Mouse (Mus musculus): ENCODE data around the gene Slc50a1. TPM values are rescaled to one million over a fixed set of nuclear protein-coding genes. Genes with fewer than 3 reads are reported as not detected.
A peak's percentile ranks its signal among the peaks of the same experiment; 100 is the strongest.

Slc50a1 gene
- polyA plus RNA-seq, 1 experiment from 2014 or later: 72.2 TPM

GRCm38 (mm10) chr3:89244158-89244981 lies 26.0 kb downstream of the Slc50a1 start:
- ATAC-seq (ENCODE audit: insufficient number of reproducible peaks, low FRiP score, low TSS enrichment, low read depth): no peak
- peak overlapping the region; percentile 39 for H3K9ac ChIP-seq
- peak overlapping the region; percentile 79 for H3K4me2 ChIP-seq (replicated peaks)
- H3K9me3 ChIP-seq (replicated peaks): no peaks in the 10 kb centered on the region
- H3K4me3 ChIP-seq (replicated peaks): peak overlapping the region; percentile 75
- H3K36me3 ChIP-seq: peaks cover 10% of the 10 kb centered on the region
- H3K27me3 ChIP-seq: no peaks in the 10 kb centered on the region
- 12% methylated on average over 25 of the region's 25 CpGs for WGBS
- H3K4me1 ChIP-seq: peaks cover 46% of the 10 kb centered on the region
- H3K27ac ChIP-seq (replicated peaks): peak overlapping the region; percentile 72

- 10% methylated on average over 14 of the region's 14 CpGs for WGBS
- Histone ChIP-seq H3K4me3 (replicated peaks) (peak overlapping the region; percentile 75), H3K9me3 (replicated peaks) (no peaks in the 10 kb centered on the region), H3K4me2 (replicated peaks) (peak overlapping the region; percentile 79), H3K27me3 (no peaks in the 10 kb centered on the region), H3K27ac (replicated peaks) (0 out of 2 replicates have a peak overlapping the region, but pooled peaks have one; percentile 5), H3K4me1 (peaks cover 47% of the 10 kb centered on the region), H3K36me3 (0 out of 2 replicates have a peak, but pooled peaks cover 9% of the 10 kb centered on the region), H3K9ac (peak overlapping the region; percentile 6; the same call in 1 of the 2 replicates)
- peak; percentile 49 for ATAC-seq (ENCODE audit: insufficient number of reproducible peaks, low FRiP score, low TSS enrichment, low read depth)
These were observed 26.8 kb downstream of the Slc50a1 start for GRCm38 (mm10) chr3:89243609-89244008.

- H3K4me2 ChIP-seq (replicated peaks): no peak overlapping the region
- H3K27me3 ChIP-seq: no peaks in the 10 kb centered on the region
- no peak for ATAC-seq (ENCODE audit: insufficient number of reproducible peaks, low FRiP score, low TSS enrichment, low read depth)
- no peaks in the 10 kb centered on the region for H3K9me3 ChIP-seq (replicated peaks)
- H3K9ac ChIP-seq: no peak overlapping the region
- no peak overlapping the region for H3K4me3 ChIP-seq (replicated peaks)
- peaks cover 43% of the 10 kb centered on the region for H3K4me1 ChIP-seq
- peaks cover 13% of the 10 kb centered on the region for H3K36me3 ChIP-seq
- no peak overlapping the region for H3K27ac ChIP-seq (replicated peaks)
- WGBS: 71% methylated on average over 9 of the region's 9 CpGs
These were observed 28.0 kb downstream of the Slc50a1 start for GRCm38 (mm10) chr3:89242331-89242895.

GRCm38 (mm10) chr3:89238494-89238893 lies 31.9 kb downstream of the Slc50a1 start:
- H3K36me3 ChIP-seq: peaks cover 29% of the 10 kb centered on the region
- H3K4me2 ChIP-seq (replicated peaks): no peak overlapping the region
- no peak overlapping the region for H3K27ac ChIP-seq (replicated peaks)

GRCm38 (mm10) chr3:89237682-89238081 lies 32.7 kb downstream of the Slc50a1 start:
- Histone ChIP-seq H3K36me3 (peaks cover 29% of the 10 kb centered on the region), H3K9me3 (replicated peaks) (no peaks in the 10 kb centered on the region), H3K27me3 (no peaks in the 10 kb centered on the region), H3K4me2 (replicated peaks) (no peak overlapping the region), H3K4me3 (replicated peaks) (no peak overlapping the region), H3K9ac (no peak overlapping the region), H3K4me1 (0 out of 2 replicates have a peak, but pooled peaks cover 11% of the 10 kb centered on the region), H3K27ac (replicated peaks) (no peak overlapping the region)
- 92% methylated on average over 21 of the region's 21 CpGs for WGBS
- ATAC-seq (ENCODE audit: insufficient number of reproducible peaks, low FRiP score, low TSS enrichment, low read depth): no peak

More at GRCm38 (mm10) chr3:89238494-89238893, 31.9 kb downstream of the Slc50a1 start:
- peaks cover 14% of the 10 kb centered on the region for H3K4me1 ChIP-seq
- 68% methylated on average over 11 of the region's 12 CpGs for WGBS
- no peak overlapping the region for H3K4me3 ChIP-seq (replicated peaks)
- H3K9ac ChIP-seq: no peak overlapping the region
- ATAC-seq (ENCODE audit: insufficient number of reproducible peaks, low FRiP score, low TSS enrichment, low read depth): peak; percentile 18; the same call in 1 of the 2 replicates
- H3K9me3 ChIP-seq (replicated peaks): no peaks in the 10 kb centered on the region
- H3K27me3 ChIP-seq: no peaks in the 10 kb centered on the region

- Histone ChIP-seq H3K27me3 (no peaks in the 10 kb centered on the region), H3K4me1 (0 out of 2 replicates have a peak, but pooled peaks cover 11% of the 10 kb centered on the region), H3K9ac (no peak overlapping the region), H3K27ac (replicated peaks) (no peak overlapping the region), H3K4me3 (replicated peaks) (no peak overlapping the region), H3K36me3 (peaks cover 22% of the 10 kb centered on the region), H3K4me2 (replicated peaks) (no peak overlapping the region), H3K9me3 (replicated peaks) (no peaks in the 10 kb centered on the region)
- 92% methylated on average over 10 of the region's 10 CpGs for WGBS
- no peak for ATAC-seq (ENCODE audit: insufficient number of reproducible peaks, low FRiP score, low TSS enrichment, low read depth)
These were observed 33.9 kb downstream of the Slc50a1 start for GRCm38 (mm10) chr3:89236516-89236915.

GRCm38 (mm10) chr3:89233562-89234110 lies 36.7 kb downstream of the Slc50a1 start:
- H3K9ac ChIP-seq: no peak overlapping the region
- no peaks in the 10 kb centered on the region; the same call in 1 of the 2 replicates for H3K27me3 ChIP-seq
- H3K4me2 ChIP-seq (replicated peaks): no peak overlapping the region
- peaks cover 17% of the 10 kb centered on the region; the same call in 1 of the 2 replicates for H3K4me1 ChIP-seq
- ATAC-seq (ENCODE audit: insufficient number of reproducible peaks, low FRiP score, low TSS enrichment, low read depth): 0 out of 2 replicates have a peak, but pooled peaks have one; percentile 7
- no peak overlapping the region for H3K27ac ChIP-seq (replicated peaks)
- H3K4me3 ChIP-seq (replicated peaks): no peak overlapping the region
- no peaks in the 10 kb centered on the region for H3K9me3 ChIP-seq (replicated peaks)
- 68% methylated on average over 14 of the region's 14 CpGs for WGBS
- H3K36me3 ChIP-seq: peaks cover 20% of the 10 kb centered on the region

GRCm38 (mm10) chr3:89232614-89233013 lies 37.8 kb downstream of the Slc50a1 start:
- ATAC-seq (ENCODE audit: insufficient number of reproducible peaks, low FRiP score, low TSS enrichment, low read depth): no peak
- Histone ChIP-seq H3K36me3 (peaks cover 18% of the 10 kb centered on the region), H3K27ac (replicated peaks) (no peak overlapping the region), H3K4me2 (replicated peaks) (no peak overlapping the region), H3K9ac (no peak overlapping the region), H3K27me3 (no peaks in the 10 kb centered on the region; the same call in 1 of the 2 replicates), H3K4me3 (replicated peaks) (no peak overlapping the region), H3K9me3 (replicated peaks) (no peaks in the 10 kb centered on the region), H3K4me1 (peaks cover 23% of the 10 kb centered on the region)
- WGBS: 61% methylated on average over 6 of the region's 6 CpGs

- Histone ChIP-seq H3K9ac (no peak overlapping the region), H3K9me3 (replicated peaks) (no peaks in the 10 kb centered on the region), H3K4me3 (replicated peaks) (no peak overlapping the region), H3K27me3 (no peaks in the 10 kb centered on the region; the same call in 1 of the 2 replicates), H3K4me1 (peaks cover 31% of the 10 kb centered on the region), H3K36me3 (peaks cover 13% of the 10 kb centered on the region; the same call in 1 of the 2 replicates), H3K4me2 (replicated peaks) (no peak overlapping the region), H3K27ac (replicated peaks) (no peak overlapping the region)
- no peak for ATAC-seq (ENCODE audit: insufficient number of reproducible peaks, low FRiP score, low TSS enrichment, low read depth)
- 69% methylated on average over 16 of the region's 16 CpGs for WGBS
These were observed 38.5 kb downstream of the Slc50a1 start for GRCm38 (mm10) chr3:89231772-89232275.

GRCm38 (mm10) chr3:89231345-89231744 lies 39.0 kb downstream of the Slc50a1 start:
- ATAC-seq (ENCODE audit: insufficient number of reproducible peaks, low FRiP score, low TSS enrichment, low read depth): no peak
- 61% methylated on average over 7 of the region's 7 CpGs for WGBS
- Histone ChIP-seq H3K4me1 (peaks cover 36% of the 10 kb centered on the region), H3K4me2 (replicated peaks) (no peak overlapping the region), H3K27me3 (no peaks in the 10 kb centered on the region; the same call in 1 of the 2 replicates), H3K9ac (no peak overlapping the region), H3K27ac (replicated peaks) (no peak overlapping the region), H3K4me3 (replicated peaks) (no peak overlapping the region), H3K9me3 (replicated peaks) (no peaks in the 10 kb centered on the region), H3K36me3 (peaks cover 10% of the 10 kb centered on the region; the same call in 1 of the 2 replicates)

GRCm38 (mm10) chr3:89230561-89230960 lies 39.8 kb downstream of the Slc50a1 start:
- Histone ChIP-seq H3K4me2 (replicated peaks) (no peak overlapping the region), H3K27ac (replicated peaks) (no peak overlapping the region), H3K4me1 (peaks cover 43% of the 10 kb centered on the region), H3K36me3 (peaks cover 7% of the 10 kb centered on the region; the same call in 1 of the 2 replicates), H3K27me3 (no peaks in the 10 kb centered on the region; the same call in 1 of the 2 replicates), H3K4me3 (replicated peaks) (no peak overlapping the region), H3K9me3 (replicated peaks) (no peaks in the 10 kb centered on the region), H3K9ac (no peak overlapping the region)
- ATAC-seq (ENCODE audit: insufficient number of reproducible peaks, low FRiP score, low TSS enrichment, low read depth): no peak
- 82% methylated on average over 2 of the region's 2 CpGs for WGBS

Data from embryonic facial prominence, embryonic 15.5 days (tissue).